In genomic region chr12:113418731-113419402, GRCm38 (mm10) we compare ENCODE assay signal across 16 mouse cellular contexts.
"Had no signal": no experiment of that assay in that cellular context is flagged by ENCODE, and none has a peak within 500 bp of the region (broad histone marks: within the 10 kb centered on the region; RNA-seq: fewer than 3 reads in every experiment).

No protein-coding gene starts in this region.

- H3K27me3 ChIP-seq: liver, embryonic 13.5 days; midbrain, embryonic 13.5 days; neural tube, embryonic 13.5 days; stomach, embryonic 15.5 days had no signal

- H3K4me3 ChIP-seq: liver, embryonic 13.5 days; midbrain, embryonic 10.5 days; midbrain, embryonic 13.5 days; myocyte; neural tube, embryonic 13.5 days; stomach, embryonic 15.5 days had no signal

- H3K27ac ChIP-seq: liver, embryonic 13.5 days; midbrain, embryonic 10.5 days; midbrain, embryonic 13.5 days; neural tube, embryonic 13.5 days; stomach, embryonic 15.5 days had no signal

- H3K9ac ChIP-seq: liver, embryonic 13.5 days; midbrain, embryonic 13.5 days; neural tube, embryonic 13.5 days; stomach, embryonic 15.5 days had no signal

- H3K36me3 ChIP-seq: liver, embryonic 13.5 days; midbrain, embryonic 10.5 days; midbrain, embryonic 13.5 days; neural tube, embryonic 13.5 days; stomach, embryonic 15.5 days had no signal

- H3K9me3 ChIP-seq: liver, embryonic 13.5 days; neural tube, embryonic 13.5 days; stomach, embryonic 15.5 days had no signal

- DNase-seq: kidney, adult 18-20 months; kidney, adult 9 months; kidney, postnatal 14 days; kidney, postnatal 4 days; liver, embryonic 13.5 days; lung, adult 2 months; lung, postnatal 14 days; lung, postnatal 4 days; thymus, adult 18-20 months; thymus, postnatal 36 days had no signal

- ATAC-seq: midbrain, embryonic 13.5 days; midbrain, embryonic 16.5 days had no signal

- H3K4me1 ChIP-seq: liver, embryonic 13.5 days; midbrain, embryonic 10.5 days; midbrain, embryonic 13.5 days; neural tube, embryonic 13.5 days; stomach, embryonic 15.5 days had no signal
